Mouse (Mus musculus) thymus, adult 2 months (tissue): ENCODE results near the gene Atpaf2.
A peak's percentile ranks its signal among the peaks of the same experiment; 100 is the strongest.

Experiments
- CTCF ChIP-seq: fragments of 200-500 bp; IDR thresholded peaks from 2 replicates; pipeline ENCODE4 v1.5.1; 2012; ENCODE audit warnings: mild to moderate bottlenecking, control low read depth, low read length, moderate library complexity, borderline replicate concordance; ENCODE audit not compliant: control insufficient read depth, poor library complexity, insufficient read depth; ENCODE audit errors: extremely low read depth
- POLR2A ChIP-seq: fragments of 200-500 bp; IDR thresholded peaks from 2 replicates; pipeline ENCODE4 v1.6.1; 2012; ENCODE audit warnings: mild to moderate bottlenecking, low read length, control low read depth, moderate library complexity; ENCODE audit not compliant: control insufficient read depth, poor library complexity, insufficient read depth; ENCODE audit errors: extremely low read depth

- TF ChIP-seq CTCF (0 out of 2 replicates have a peak, but pooled peaks have one; percentile 50), POLR2A (peak; percentile 40; the same call in 1 of the 2 replicates)
These were observed 65.5 kb downstream of the Atpaf2 start, which contains the start of the genes Tom1l2 and Drc3 for GRCm38 (mm10) chr11:60352559-60353411.
